Comparison of ENCODE assay signal across 10 mouse cellular contexts in the genomic region with DNA sequence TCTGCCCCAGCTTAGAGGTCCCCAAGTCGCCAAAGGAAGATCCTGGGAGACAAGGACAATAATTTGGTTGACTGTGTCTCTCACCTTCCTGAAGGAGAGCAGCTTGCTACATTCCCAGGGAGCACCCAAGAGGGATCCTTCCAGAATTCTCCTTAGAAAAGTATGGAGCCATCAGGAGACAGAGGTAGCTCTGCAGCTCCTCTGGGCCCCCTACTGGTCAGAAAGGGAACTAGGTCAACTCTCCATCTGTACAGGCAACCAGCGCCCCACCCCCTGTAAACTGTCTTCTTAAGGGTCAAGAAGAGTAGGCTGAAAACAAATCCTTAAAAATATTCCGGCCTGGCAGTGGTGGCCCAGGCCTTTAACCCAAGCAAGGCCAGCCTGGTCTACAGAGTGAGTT. TPM values are rescaled to one million over a fixed set of nuclear protein-coding genes. Genes with fewer than 3 reads are reported as not detected.
DNase-seq lines count a peak whose midpoint lies in the region; ATAC-seq lines count a peak whose summit lies in the region.
"Had no signal": no experiment of that assay in that cellular context is flagged by ENCODE, and none has a peak within 500 bp of the region (broad histone marks: within the 10 kb centered on the region; RNA-seq: fewer than 3 reads in every experiment).

No protein-coding gene starts in this region.

- no peaks in the 10 kb centered on the region for H3K27me3 ChIP-seq in limb, embryonic 11.5 days (ENCODE audit: control insufficient read depth, insufficient read depth, low read length)
- H3K27me3 ChIP-seq in neural tube, embryonic 11.5 days (ENCODE audit: control insufficient read depth, insufficient read depth, low read length) = no peaks in the 10 kb centered on the region
- H3K27me3 ChIP-seq: heart, embryonic 13.5 days; neural tube, embryonic 13.5 days had no signal

- peak; percentile 81 for DNase-seq in urinary bladder, postnatal 14 days (ENCODE audit: low spot score)
- DNase-seq in urinary bladder, adult 18-20 months (ENCODE audit: low spot score in 2 of 2) = no peak
- peak; percentile 86 for DNase-seq in adrenal gland, postnatal 14 days
- peak; percentile 64 for DNase-seq in embryo, embryonic 9.5 days (ENCODE audit: extremely low spot score)
- peak; percentile 75 to 83 for DNase-seq in heart, postnatal 14 days
- peak; percentile 79 for DNase-seq in limb, embryonic 11.5 days (ENCODE audit: low spot score)
- DNase-seq in neural tube, embryonic 11.5 days (ENCODE audit: low spot score) = peak; percentile 65

- intact Hi-C loops in heart, postnatal 14 days (cut with DNase I) = loop anchor here (2.0 to 5.0 kb wide), 2 partner anchors 66 to 140 kb away; no protein-coding TSS in a partner anchor

- peaks cover 26% of the 10 kb centered on the region for H3K4me1 ChIP-seq in limb, embryonic 11.5 days (ENCODE audit: control insufficient read depth, insufficient read depth, low read length)
- no peaks in the 10 kb centered on the region for H3K4me1 ChIP-seq in neural tube, embryonic 11.5 days (ENCODE audit: control insufficient read depth, insufficient read depth, low read length)

- H3K9me3 ChIP-seq in limb, embryonic 11.5 days (ENCODE audit: control insufficient read depth, low read length) = no peaks in the 10 kb centered on the region
- no peaks in the 10 kb centered on the region for H3K9me3 ChIP-seq in neural tube, embryonic 11.5 days (ENCODE audit: control insufficient read depth, low read length)
- H3K9me3 ChIP-seq: heart, embryonic 13.5 days; neural tube, embryonic 13.5 days had no signal

- WGBS in limb, embryonic 11.5 days = 17% methylated on average over 3 of the region's 3 CpGs
- 20% methylated on average over 3 of the region's 3 CpGs for WGBS in neural tube, embryonic 11.5 days

- no peak overlapping the region for H3K9ac ChIP-seq in limb, embryonic 11.5 days (ENCODE audit: low read length)
- H3K9ac ChIP-seq in neural tube, embryonic 11.5 days (ENCODE audit: low read length) = no peak overlapping the region
- H3K9ac ChIP-seq: heart, embryonic 13.5 days; neural tube, embryonic 13.5 days had no signal

- H3K27ac ChIP-seq in limb, embryonic 11.5 days (replicated peaks; ENCODE audit: low read depth, low read length) = no peak overlapping the region
- H3K27ac ChIP-seq in neural tube, embryonic 11.5 days (ENCODE audit: low read depth, low read length) = no peak overlapping the region
- H3K27ac ChIP-seq: heart, embryonic 13.5 days; neural tube, embryonic 13.5 days had no signal

- H3K4me3 ChIP-seq in limb, embryonic 11.5 days (ENCODE audit: low read depth, low read length) = no peak overlapping the region
- H3K4me3 ChIP-seq in neural tube, embryonic 11.5 days (ENCODE audit: low read depth, low read length) = no peak overlapping the region
- H3K4me3 ChIP-seq: heart, embryonic 13.5 days; neural tube, embryonic 13.5 days had no signal

- peaks cover 6% of the 10 kb centered on the region for H3K36me3 ChIP-seq in limb, embryonic 11.5 days (ENCODE audit: control insufficient read depth, insufficient read depth, low read length)
- peaks cover 2% of the 10 kb centered on the region for H3K36me3 ChIP-seq in neural tube, embryonic 11.5 days (ENCODE audit: control insufficient read depth, insufficient read depth, low read length)

- no peak for ATAC-seq in limb, embryonic 11.5 days (ENCODE audit: insufficient number of reproducible peaks, low FRiP score, low TSS enrichment, low read depth)
- ATAC-seq in neural tube, embryonic 11.5 days (ENCODE audit: insufficient read depth, low FRiP score, low TSS enrichment) = no peak
- no peak for ATAC-seq in megakaryocyte-erythroid progenitor cell, adult 5-6 weeks (replicated peaks; ENCODE audit: low FRiP score, low TSS enrichment, poor library complexity, severe bottlenecking)

- no peak overlapping the region for H3K4me2 ChIP-seq in limb, embryonic 11.5 days (ENCODE audit: low read depth, severe bottlenecking)
- no peak overlapping the region for H3K4me2 ChIP-seq in neural tube, embryonic 11.5 days (ENCODE audit: low read depth)
- H3K4me2 ChIP-seq: heart, embryonic 13.5 days; neural tube, embryonic 13.5 days had no signal

RNA-seq across cellular contexts. Expression of a gene that starts 7.0 kb away (rescaled TPM):
- total RNA-seq in adrenal gland, postnatal 14 days (2021) = 4.2 and 4.6 TPM in 2 replicates
- total RNA-seq in heart, postnatal 14 days (2021) = under 1 TPM; 0.15 to 0.57 TPM
- polyA plus RNA-seq in limb, embryonic 11.5 days (2014; fragmentation: Nextera tagmentation; extraction: Ambion mirVana) = 0.31 and 0.47 TPM in 2 replicates
- 0.12 and 0.24 TPM in 2 replicates for polyA plus RNA-seq in neural tube, embryonic 11.5 days (2014; fragmentation: Nextera tagmentation; extraction: Ambion mirVana)
- total RNA-seq in megakaryocyte-erythroid progenitor cell, adult 5-6 weeks (2014; fragmentation: Nextera tagmentation) = not detected in 2 replicates
- 0.80 TPM in 1 of 2 replicates, not detected in the other for total RNA-seq in megakaryocyte-erythroid progenitor cell, adult 5-6 weeks (2017)
- polyA plus RNA-seq: heart, embryonic 13.5 days had no signal

RNA-seq across cellular contexts. Expression of a gene that starts 11.3 kb away (rescaled TPM):
- 7.4 and 12.8 TPM in 2 replicates for total RNA-seq in adrenal gland, postnatal 14 days (2021)
- 1 to 10 TPM; 4.2 to 4.4 TPM for total RNA-seq in heart, postnatal 14 days (2021)
- 8.2 and 9.2 TPM in 2 replicates for polyA plus RNA-seq in limb, embryonic 11.5 days (2014; fragmentation: Nextera tagmentation; extraction: Ambion mirVana)
- polyA plus RNA-seq in neural tube, embryonic 11.5 days (2014; fragmentation: Nextera tagmentation; extraction: Ambion mirVana) = 5.6 and 6.0 TPM in 2 replicates
- 45.8 and 69.9 TPM in 2 replicates for total RNA-seq in megakaryocyte-erythroid progenitor cell, adult 5-6 weeks (2014; fragmentation: Nextera tagmentation)
- 10.0 and 12.9 TPM in 2 replicates for total RNA-seq in megakaryocyte-erythroid progenitor cell, adult 5-6 weeks (2017)

RNA-seq across cellular contexts. Expression of a gene that starts 23.5 kb away (rescaled TPM):
- 7.2 and 11.6 TPM in 2 replicates for total RNA-seq in adrenal gland, postnatal 14 days (2021)
- total RNA-seq in heart, postnatal 14 days (2021) = 1 to 10 TPM; 6.6 to 8.5 TPM
- 6.5 and 11.5 TPM in 2 replicates for polyA plus RNA-seq in limb, embryonic 11.5 days (2014; fragmentation: Nextera tagmentation; extraction: Ambion mirVana)
- 6.7 and 8.2 TPM in 2 replicates for polyA plus RNA-seq in neural tube, embryonic 11.5 days (2014; fragmentation: Nextera tagmentation; extraction: Ambion mirVana)
- total RNA-seq in megakaryocyte-erythroid progenitor cell, adult 5-6 weeks (2014; fragmentation: Nextera tagmentation) = 19.5 and 22.4 TPM in 2 replicates
- total RNA-seq in megakaryocyte-erythroid progenitor cell, adult 5-6 weeks (2017) = 2.8 and 3.1 TPM in 2 replicates

RNA-seq across cellular contexts. Expression of a gene that starts 23.6 kb away (rescaled TPM):
- total RNA-seq in adrenal gland, postnatal 14 days (2021) = 30.1 and 35.9 TPM in 2 replicates
- 10 to 100 TPM; 22.6 to 23.0 TPM for total RNA-seq in heart, postnatal 14 days (2021)
- polyA plus RNA-seq in limb, embryonic 11.5 days (2014; fragmentation: Nextera tagmentation; extraction: Ambion mirVana) = 31.1 and 35.3 TPM in 2 replicates
- polyA plus RNA-seq in neural tube, embryonic 11.5 days (2014; fragmentation: Nextera tagmentation; extraction: Ambion mirVana) = 31.6 and 39.0 TPM in 2 replicates
- total RNA-seq in megakaryocyte-erythroid progenitor cell, adult 5-6 weeks (2014; fragmentation: Nextera tagmentation) = 56.4 and 79.5 TPM in 2 replicates
- total RNA-seq in megakaryocyte-erythroid progenitor cell, adult 5-6 weeks (2017) = 13.9 and 14.7 TPM in 2 replicates

RNA-seq across cellular contexts. Expression of a gene that starts 23.7 kb away (rescaled TPM):
- 0.38 and 0.85 TPM in 2 replicates for total RNA-seq in adrenal gland, postnatal 14 days (2021)
- total RNA-seq in heart, postnatal 14 days (2021) = under 1 TPM; 0.27 to 0.43 TPM
- polyA plus RNA-seq in limb, embryonic 11.5 days (2014; fragmentation: Nextera tagmentation; extraction: Ambion mirVana) = 0.11 and 0.24 TPM in 2 replicates
- polyA plus RNA-seq in neural tube, embryonic 11.5 days (2014; fragmentation: Nextera tagmentation; extraction: Ambion mirVana) = 0.21 TPM in 1 of 2 replicates, not detected in the other
- total RNA-seq in megakaryocyte-erythroid progenitor cell, adult 5-6 weeks (2014; fragmentation: Nextera tagmentation) = not detected in 2 replicates
- total RNA-seq in megakaryocyte-erythroid progenitor cell, adult 5-6 weeks (2017) = not detected in 2 replicates

Comparison
In these comparisons a context has a peak if more than half of its experiments do, and no peak if none do; other contexts are left out.
1. DNase-seq: peak in urinary bladder, postnatal 14 days (single experiment), adrenal gland, postnatal 14 days (single experiment), embryo, embryonic 9.5 days (single experiment), heart, postnatal 14 days (2 of 2), limb, embryonic 11.5 days (single experiment) and neural tube, embryonic 11.5 days (single experiment); none in urinary bladder, adult 18-20 months (0 of 2).